In genomic region chr5:65860281-65861000, GRCm38 (mm10) we compare ENCODE assay signal across 12 mouse cellular contexts. TPM values are rescaled to one million over a fixed set of nuclear protein-coding genes. Genes with fewer than 3 reads are reported as not detected.
DNase-seq lines count a peak whose midpoint lies in the region; ATAC-seq lines count a peak whose summit lies in the region.
"Had no signal": no experiment of that assay in that cellular context is flagged by ENCODE, and none has a peak within 500 bp of the region (broad histone marks: within the 10 kb centered on the region; RNA-seq: fewer than 3 reads in every experiment).

No protein-coding gene starts in this region.

- no peak for ATAC-seq in heart, embryonic 11.5 days (replicated peaks; ENCODE audit: insufficient number of reproducible peaks, low FRiP score, low TSS enrichment)
- no peak for ATAC-seq in megakaryocyte-erythroid progenitor cell, adult 5-6 weeks (replicated peaks; ENCODE audit: low FRiP score, low TSS enrichment, poor library complexity, severe bottlenecking)
- ATAC-seq: intestine, embryonic 15.5 days had no signal

- peak; percentile 97 for DNase-seq in heart, adult 11 months
- DNase-seq in spleen, postnatal 36 days (ENCODE audit: low spot score in 2 of 2): peak; percentile 37 to 54
- no peak for DNase-seq in spleen, adult 12 weeks (ENCODE audit: low spot score)
- DNase-seq in thymus, postnatal 4 days: peak; percentile 62
- DNase-seq in adrenal gland, postnatal 25 days: no peak

- 70% methylated on average over 12 of the region's 12 CpGs for WGBS in heart, embryonic 11.5 days (ENCODE audit: insufficient replicate concordance)
- 23% methylated on average over 12 of the region's 12 CpGs for WGBS in macrophage (ENCODE audit: missing documents)

- H3K9me3 ChIP-seq in heart, embryonic 11.5 days (replicated peaks; ENCODE audit: control insufficient read depth, low read length): no peaks in the 10 kb centered on the region
- H3K9me3 ChIP-seq: intestine, embryonic 15.5 days; limb, embryonic 10.5 days; neural tube, embryonic 13.5 days had no signal

- no peak overlapping the region for H3K27ac ChIP-seq in heart, embryonic 11.5 days (ENCODE audit: low read depth, low read length)
- H3K27ac ChIP-seq in macrophage: peak overlapping the region; percentile 35
- H3K27ac ChIP-seq: intestine, embryonic 15.5 days; limb, embryonic 10.5 days; midbrain, embryonic 10.5 days; neural tube, embryonic 13.5 days had no signal

- no peak overlapping the region for H3K4me2 ChIP-seq in heart, embryonic 11.5 days
- H3K4me2 ChIP-seq: intestine, embryonic 15.5 days; neural tube, embryonic 13.5 days had no signal

- H3K4me3 ChIP-seq in heart, embryonic 11.5 days (ENCODE audit: low read depth, low read length): no peak overlapping the region
- H3K4me3 ChIP-seq in macrophage (ENCODE audit: inconsistent target): no peak overlapping the region
- H3K4me3 ChIP-seq: intestine, embryonic 15.5 days; limb, embryonic 10.5 days; midbrain, embryonic 10.5 days; neural tube, embryonic 13.5 days had no signal

- peaks cover 19% of the 10 kb centered on the region for H3K79me2 ChIP-seq in macrophage (ENCODE audit: inconsistent target)

- peaks cover 6% of the 10 kb centered on the region for H3K4me1 ChIP-seq in heart, embryonic 11.5 days (ENCODE audit: control insufficient read depth, insufficient read depth, low read length)
- H3K4me1 ChIP-seq: intestine, embryonic 15.5 days; neural tube, embryonic 13.5 days had no signal

- no peaks in the 10 kb centered on the region for H3K27me3 ChIP-seq in heart, embryonic 11.5 days (ENCODE audit: control insufficient read depth, insufficient read depth, low read length)
- H3K27me3 ChIP-seq: intestine, embryonic 15.5 days; neural tube, embryonic 13.5 days had no signal

- H3K9ac ChIP-seq in heart, embryonic 11.5 days (ENCODE audit: low read depth, low read length): no peak overlapping the region
- H3K9ac ChIP-seq: intestine, embryonic 15.5 days; neural tube, embryonic 13.5 days had no signal

- no peaks in the 10 kb centered on the region for H3K36me3 ChIP-seq in heart, embryonic 11.5 days (ENCODE audit: control insufficient read depth, insufficient read depth, low read length)
- H3K36me3 ChIP-seq in macrophage (ENCODE audit: inconsistent target): no peaks in the 10 kb centered on the region
- H3K36me3 ChIP-seq: intestine, embryonic 15.5 days; limb, embryonic 10.5 days; midbrain, embryonic 10.5 days; neural tube, embryonic 13.5 days had no signal

RNA-seq across cellular contexts. Expression of gene Rhoh, which starts 0.6 kb away (rescaled TPM):
- polyA plus RNA-seq in heart, embryonic 11.5 days (2014; fragmentation: Nextera tagmentation; extraction: Ambion mirVana): 0.37 and 0.66 TPM in 2 replicates
- 10 to 100 TPM in 19 of 26 experiments, 1 to 10 TPM in 7; 3.6 to 86.8 (median 23.6) TPM for total RNA-seq in macrophage (2018; cell fraction: chromatin; rRNA removed)
- total RNA-seq in macrophage (2018; cell fraction: cytosol; rRNA removed): 10 to 100 TPM in 13 of 26 experiments, 1 to 10 TPM in 13; 2.7 to 13.9 (median 9.6) TPM
- total RNA-seq in macrophage (2018; cell fraction: nucleus; rRNA removed): 10 to 100 TPM in 15 of 26 experiments, 1 to 10 TPM in 11; 4.0 to 71.5 (median 11.9) TPM
- 6.0 to 22.2 TPM (median 10.9 TPM) in 3 replicates for polyA plus RNA-seq in macrophage (2018)
- 0.30 TPM in 1 of 2 replicates, not detected in the other for total RNA-seq in adrenal gland, postnatal 25 days (2021)
- 17.2 and 22.9 TPM in 2 replicates for total RNA-seq in megakaryocyte-erythroid progenitor cell, adult 5-6 weeks (2014; fragmentation: Nextera tagmentation)
- total RNA-seq in megakaryocyte-erythroid progenitor cell, adult 5-6 weeks (2017): 22.0 and 26.8 TPM in 2 replicates

Comparison
In these comparisons a context has a peak if more than half of its experiments do, and no peak if none do; other contexts are left out.
1. DNase-seq: peak in heart, adult 11 months (single experiment), spleen, postnatal 36 days (2 of 2) and thymus, postnatal 4 days (single experiment); none in spleen, adult 12 weeks (single experiment) and adrenal gland, postnatal 25 days (single experiment).
2. RNA of gene Rhoh, which starts 0.6 kb away (total RNA-seq): 17.2 to 26.8 TPM in megakaryocyte-erythroid progenitor cell, adult 5-6 weeks; 0.30 TPM in adrenal gland, postnatal 25 days; every median in the first group is over 10 times any median in the second.